Mouse (Mus musculus): ENCODE measurements around the gene Retsat. TPM values are rescaled to one million over a fixed set of nuclear protein-coding genes. Genes with fewer than 3 reads are reported as not detected.

The Retsat gene
- polyA plus RNA-seq, 2 experiments: 5.3 to 11.1 TPM

GRCm38 (mm10) chr6:72571826-72572225, 26.4 kb upstream of the Retsat start:
- Histone ChIP-seq H3K4me1 (replicated peaks; ENCODE audit: control insufficient read depth in 2 of 2, insufficient read depth in 2 of 2, low read length in 1 of 2) (no peaks in the 10 kb centered on the region), H3K27ac (no peak overlapping the region), H3K4me2 (ENCODE audit: low read depth) (no peak overlapping the region), H3K9me3 (ENCODE audit: control insufficient read depth, low read length) (no peaks in the 10 kb centered on the region), H3K9ac (replicated peaks) (no peak overlapping the region), H3K36me3 (replicated peaks; ENCODE audit: control insufficient read depth, insufficient read depth, low read depth) (no peaks in the 10 kb centered on the region), H3K4me3 (ENCODE audit: insufficient read depth in 1 of 2, low read depth in 2 of 2, low read length in 2 of 2) (no peak overlapping the region), H3K27me3 (ENCODE audit: control insufficient read depth, insufficient read depth, low read length) (no peaks in the 10 kb centered on the region)
- 57% methylated on average over 3 of the region's 3 CpGs for WGBS (ENCODE audit: insufficient replicate concordance)
- no peak for ATAC-seq (ENCODE audit: insufficient read depth)
- no peak for DNase-seq (ENCODE audit: low read depth in 3 of 3, low spot score in 3 of 3)
- no peak for TF ChIP-seq EP300 (IDR thresholded peaks at IDR 0.05; ENCODE audit: low read depth)
- no peak for TF ChIP-seq CTCF (IDR thresholded peaks at IDR 0.05; ENCODE audit: low read depth)

GRCm38 (mm10) chr6:72576041-72576440, 22.2 kb upstream of the Retsat start:
- H3K9ac ChIP-seq (replicated peaks): no peak overlapping the region
- 61% methylated on average over 3 of the region's 3 CpGs for WGBS (ENCODE audit: insufficient replicate concordance)
- TF ChIP-seq EP300 (IDR thresholded peaks at IDR 0.05; ENCODE audit: low read depth) (no peak), CTCF (IDR thresholded peaks at IDR 0.05; ENCODE audit: low read depth) (no peak)
- no peak overlapping the region for H3K4me3 ChIP-seq (ENCODE audit: insufficient read depth in 1 of 2, low read depth in 2 of 2, low read length in 2 of 2)
- H3K36me3 ChIP-seq (replicated peaks; ENCODE audit: control insufficient read depth, insufficient read depth, low read depth): no peaks in the 10 kb centered on the region
- H3K4me1 ChIP-seq (replicated peaks; ENCODE audit: control insufficient read depth in 2 of 2, insufficient read depth in 2 of 2, low read length in 1 of 2): no peaks in the 10 kb centered on the region
- no peak overlapping the region for H3K4me2 ChIP-seq (ENCODE audit: low read depth)
- ATAC-seq (ENCODE audit: insufficient read depth): no peak
- no peaks in the 10 kb centered on the region for H3K9me3 ChIP-seq (ENCODE audit: control insufficient read depth, low read length)
- no peak overlapping the region for H3K27ac ChIP-seq
- DNase-seq (ENCODE audit: low read depth in 3 of 3, low spot score in 3 of 3): no peak
- no peaks in the 10 kb centered on the region for H3K27me3 ChIP-seq (ENCODE audit: control insufficient read depth, insufficient read depth, low read length)

GRCm38 (mm10) chr6:72581625-72582382, 16.5 kb upstream of the Retsat start:
- WGBS (ENCODE audit: insufficient replicate concordance): 54% methylated on average over 11 of the region's 11 CpGs
- Histone ChIP-seq H3K27me3 (ENCODE audit: control insufficient read depth, insufficient read depth, low read length) (no peaks in the 10 kb centered on the region), H3K4me1 (replicated peaks; ENCODE audit: control insufficient read depth in 2 of 2, insufficient read depth in 2 of 2, low read length in 1 of 2) (no peaks in the 10 kb centered on the region; a peak in 1 of 4 replicates), H3K27ac (no peak overlapping the region), H3K9ac (replicated peaks) (no peak overlapping the region), H3K4me3 (ENCODE audit: insufficient read depth in 1 of 2, low read depth in 2 of 2, low read length in 2 of 2) (no peak overlapping the region), H3K4me2 (ENCODE audit: low read depth) (no peak overlapping the region), H3K9me3 (ENCODE audit: control insufficient read depth, low read length) (no peaks in the 10 kb centered on the region), H3K36me3 (replicated peaks; ENCODE audit: control insufficient read depth, insufficient read depth, low read depth) (no peaks in the 10 kb centered on the region)
- no peak for ATAC-seq (ENCODE audit: insufficient read depth)
- no peak for TF ChIP-seq EP300 (IDR thresholded peaks at IDR 0.05; ENCODE audit: low read depth)
- no peak for TF ChIP-seq CTCF (IDR thresholded peaks at IDR 0.05; ENCODE audit: low read depth)
- no peak for DNase-seq (ENCODE audit: low read depth in 3 of 3, low spot score in 3 of 3)

- 63% methylated on average over 4 of the region's 4 CpGs for WGBS (ENCODE audit: insufficient replicate concordance)
- no peak overlapping the region for H3K9ac ChIP-seq (replicated peaks)
Measured at GRCm38 (mm10) chr6:72583211-72583839, 14.9 kb upstream of the Retsat start.

GRCm38 (mm10) chr6:72584154-72584553, 14.1 kb upstream of the Retsat start:
- no peaks in the 10 kb centered on the region for H3K9me3 ChIP-seq (ENCODE audit: control insufficient read depth, low read length)
- no peaks in the 10 kb centered on the region; a peak in 1 of 4 replicates for H3K4me1 ChIP-seq (replicated peaks; ENCODE audit: control insufficient read depth in 2 of 2, insufficient read depth in 2 of 2, low read length in 1 of 2)
- 69% methylated on average over 11 of the region's 11 CpGs for WGBS (ENCODE audit: insufficient replicate concordance)
- no peaks in the 10 kb centered on the region for H3K27me3 ChIP-seq (ENCODE audit: control insufficient read depth, insufficient read depth, low read length)
- H3K9ac ChIP-seq (replicated peaks): no peak overlapping the region
- H3K36me3 ChIP-seq (replicated peaks; ENCODE audit: control insufficient read depth, insufficient read depth, low read depth): no peaks in the 10 kb centered on the region
- no peak for ATAC-seq (ENCODE audit: insufficient read depth)
- no peak overlapping the region for H3K27ac ChIP-seq
- DNase-seq (ENCODE audit: low read depth in 3 of 3, low spot score in 3 of 3): no peak
- TF ChIP-seq EP300 (IDR thresholded peaks at IDR 0.05; ENCODE audit: low read depth) (no peak), CTCF (IDR thresholded peaks at IDR 0.05; ENCODE audit: low read depth) (no peak)
- H3K4me2 ChIP-seq (ENCODE audit: low read depth): no peak overlapping the region
- no peak overlapping the region for H3K4me3 ChIP-seq (ENCODE audit: insufficient read depth in 1 of 2, low read depth in 2 of 2, low read length in 2 of 2)

More at GRCm38 (mm10) chr6:72583211-72583839, 14.9 kb upstream of the Retsat start:
- Histone ChIP-seq H3K36me3 (replicated peaks; ENCODE audit: control insufficient read depth, insufficient read depth, low read depth) (no peaks in the 10 kb centered on the region), H3K4me2 (ENCODE audit: low read depth) (no peak overlapping the region), H3K27me3 (ENCODE audit: control insufficient read depth, insufficient read depth, low read length) (no peaks in the 10 kb centered on the region), H3K4me3 (ENCODE audit: insufficient read depth in 1 of 2, low read depth in 2 of 2, low read length in 2 of 2) (no peak overlapping the region), H3K9me3 (ENCODE audit: control insufficient read depth, low read length) (no peaks in the 10 kb centered on the region), H3K27ac (no peak overlapping the region), H3K4me1 (replicated peaks; ENCODE audit: control insufficient read depth in 2 of 2, insufficient read depth in 2 of 2, low read length in 1 of 2) (no peaks in the 10 kb centered on the region; a peak in 1 of 4 replicates)
- ATAC-seq (ENCODE audit: insufficient read depth) (no peak), DNase-seq (ENCODE audit: low read depth in 3 of 3, low spot score in 3 of 3) (no peak)
- TF ChIP-seq CTCF (IDR thresholded peaks at IDR 0.05; ENCODE audit: low read depth) (no peak), EP300 (IDR thresholded peaks at IDR 0.05; ENCODE audit: low read depth) (no peak)

All from liver, embryonic 14.5 days (tissue).